Mouse (Mus musculus) myocyte (in vitro differentiated cells): ENCODE measurements at regions not wholly inside any gene's neighbourhood (a gene's known extent, or its start where the extent isn't known, plus 50 kb on each side); places are given as distances from the start of the nearest gene placed in this dataset.

Experiments used
- H3K27me3 ChIP-seq: one replicate; pipeline ENCODE4 v1.6.1; 2011; ENCODE audit not compliant: control insufficient read depth, insufficient read depth, insufficient read length
- H3K36me3 ChIP-seq: one replicate; pipeline ENCODE4 v1.6.1; 2011; ENCODE audit not compliant: control insufficient read depth, insufficient read depth
- H3K4me2 ChIP-seq: one replicate; pipeline ENCODE4 v1.6.1; 2011; ENCODE audit warnings: low read depth, control low read depth
- H3K4me3 ChIP-seq: one replicate; pipeline ENCODE4 v1.5.1; 2011; ENCODE audit warnings: mild to moderate bottlenecking, control low read depth, moderate library complexity
- H3K79me2 ChIP-seq: one replicate; pipeline ENCODE4 v1.6.1; 2011; ENCODE audit not compliant: control insufficient read depth, insufficient read depth
- H3ac ChIP-seq: one replicate; pipeline ENCODE4 v1.6.1; 2011; ENCODE audit not compliant: control insufficient read depth, insufficient read length
- CEBPB ChIP-seq: IDR thresholded peaks from 2 replicates; pipeline ENCODE4 v1.6.1; 2011; ENCODE audit warnings: mild to moderate bottlenecking, moderate library complexity; ENCODE audit not compliant: poor library complexity, insufficient read depth, severe bottlenecking
- E2F4 ChIP-seq: IDR thresholded peaks from one replicate; pipeline ENCODE4 v1.6.1; 2011; ENCODE audit warnings: mild to moderate bottlenecking, control low read depth, moderate library complexity; ENCODE audit not compliant: insufficient read depth
- MAX ChIP-seq: IDR thresholded peaks from one replicate; pipeline ENCODE4 v1.6.1; 2011; ENCODE audit warnings: low read depth, mild to moderate bottlenecking, control low read depth
- MYOD1 ChIP-seq, 3 experiments: IDR thresholded peaks; one replicate each; pipeline ENCODE4 v1.6.1; 2011; ENCODE audit warnings: control low read depth in 2 of 3, low read depth in 2 of 3, mild to moderate bottlenecking in 2 of 3, moderate library complexity in 1 of 3; ENCODE audit not compliant: insufficient read length in 2 of 3, control insufficient read depth in 1 of 3
- MYOG ChIP-seq, 3 experiments: IDR thresholded peaks; one replicate each; pipeline ENCODE4 v1.6.1; 2011; ENCODE audit warnings: control low read depth in 2 of 3, low read depth in 2 of 3, mild to moderate bottlenecking in 2 of 3; ENCODE audit not compliant: insufficient read length in 2 of 3, control insufficient read depth in 1 of 3, insufficient read depth in 1 of 3
- POLR2A ChIP-seq: IDR thresholded peaks from one replicate; pipeline ENCODE4 v1.6.1; 2011; ENCODE audit warnings: low read depth, mild to moderate bottlenecking, control low read depth, moderate library complexity; ENCODE audit not compliant: insufficient read length
- POLR2AphosphoS2 ChIP-seq: IDR thresholded peaks from one replicate; pipeline ENCODE4 v1.6.1; 2011; ENCODE audit warnings: low read depth, control low read depth; ENCODE audit not compliant: insufficient read length
- REST ChIP-seq: IDR thresholded peaks from one replicate; pipeline ENCODE4 v1.6.1; 2011; ENCODE audit warnings: mild to moderate bottlenecking, control low read depth, moderate library complexity; ENCODE audit not compliant: insufficient read depth, insufficient read length
- SRF ChIP-seq: IDR thresholded peaks from one replicate; pipeline ENCODE4 v1.6.1; 2011; ENCODE audit warnings: low read depth; ENCODE audit not compliant: control insufficient read depth, insufficient read length
- TCF12 ChIP-seq: IDR thresholded peaks from one replicate; pipeline ENCODE4 v1.6.1; 2011; ENCODE audit warnings: mild to moderate bottlenecking, control low read depth; ENCODE audit not compliant: poor library complexity, insufficient read depth, severe bottlenecking
- TCF3 ChIP-seq: IDR thresholded peaks from one replicate; pipeline ENCODE4 v1.6.1; 2011; ENCODE audit warnings: low read depth, control low read depth; ENCODE audit not compliant: insufficient read length
- USF1 ChIP-seq: IDR thresholded peaks from one replicate; pipeline ENCODE4 v1.6.1; 2011; ENCODE audit warnings: low read depth, mild to moderate bottlenecking, control low read depth, moderate library complexity

- Histone ChIP-seq H3K36me3 (no peaks in the 10 kb centered on the region), H3K4me2 (no peak overlapping the region), H3K4me3 (no peak overlapping the region), H3K27me3 (no peaks in the 10 kb centered on the region), H3K79me2 (no peaks in the 10 kb centered on the region), H3ac (no peak overlapping the region)
- TF ChIP-seq MYOG (IDR thresholded peaks at IDR 0.05; ENCODE audit: control insufficient read depth in 1 of 3, insufficient read depth in 1 of 3, insufficient read length in 2 of 3, low read depth in 2 of 3) (no peak), TCF12 (no peak), MYOD1 (IDR thresholded peaks at IDR 0.05; ENCODE audit: control insufficient read depth in 1 of 3, insufficient read length in 2 of 3, low read depth in 2 of 3) (no peak), TCF3 (no peak), POLR2AphosphoS2 (no peak)
Measured at GRCm38 (mm10) chr2:138640654-138641053, 384.3 kb downstream of the Btbd3 start.

GRCm38 (mm10) chr2:138641335-138641734 lies 385.0 kb downstream of the Btbd3 start:
- no peaks in the 10 kb centered on the region for H3K36me3 ChIP-seq
- no peak overlapping the region for H3ac ChIP-seq
- no peak overlapping the region for H3K4me3 ChIP-seq
- no peak overlapping the region for H3K4me2 ChIP-seq
- no peaks in the 10 kb centered on the region for H3K27me3 ChIP-seq
- TF ChIP-seq E2F4, result no peak
- no peak for TF ChIP-seq USF1
- TF ChIP-seq MYOG (IDR thresholded peaks at IDR 0.05; ENCODE audit: control insufficient read depth in 1 of 3, insufficient read depth in 1 of 3, insufficient read length in 2 of 3, low read depth in 2 of 3), result no peak
- TF ChIP-seq POLR2A, result no peak
- TF ChIP-seq SRF, result no peak
- no peak for TF ChIP-seq TCF12
- TF ChIP-seq POLR2AphosphoS2, result no peak
- TF ChIP-seq MAX, result no peak
- TF ChIP-seq CEBPB, result no peak
- TF ChIP-seq TCF3, result no peak
- TF ChIP-seq MYOD1 (IDR thresholded peaks at IDR 0.05; ENCODE audit: control insufficient read depth in 1 of 3, insufficient read length in 2 of 3, low read depth in 2 of 3), result no peak
- no peak for TF ChIP-seq REST
- no peaks in the 10 kb centered on the region for H3K79me2 ChIP-seq

DNA sequence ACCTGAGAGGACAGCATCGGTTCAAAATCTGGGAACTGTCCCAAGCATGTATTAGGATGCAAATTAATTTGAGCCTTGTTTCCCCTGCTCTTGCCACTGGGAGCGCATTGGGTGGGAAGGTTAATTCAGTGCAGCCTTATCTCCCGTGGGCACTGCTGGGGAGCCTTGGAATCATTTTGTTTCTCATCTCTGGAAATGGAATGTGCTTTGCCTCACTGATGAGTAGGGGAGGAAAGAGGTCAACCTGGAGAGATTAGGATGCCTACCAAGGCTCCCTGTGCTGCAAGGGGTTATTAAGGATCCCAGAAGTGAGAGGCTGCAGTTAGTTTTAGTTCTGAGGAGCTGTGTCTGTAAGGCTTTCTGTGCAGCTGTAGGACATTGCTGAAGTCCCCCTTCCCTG lies 392.3 kb downstream of the Btbd3 start:
- Histone ChIP-seq H3K36me3 (no peaks in the 10 kb centered on the region), H3K4me2 (no peak overlapping the region), H3K79me2 (no peaks in the 10 kb centered on the region), H3ac (no peak overlapping the region), H3K4me3 (no peak overlapping the region), H3K27me3 (no peaks in the 10 kb centered on the region)
- no peak for TF ChIP-seq E2F4
- TF ChIP-seq MYOG (IDR thresholded peaks at IDR 0.05; ENCODE audit: control insufficient read depth in 1 of 3, insufficient read depth in 1 of 3, insufficient read length in 2 of 3, low read depth in 2 of 3), result no peak
- TF ChIP-seq POLR2A, result no peak
- TF ChIP-seq REST, result no peak
- TF ChIP-seq SRF, result no peak
- no peak for TF ChIP-seq MAX

GRCm38 (mm10) chr2:138659376-138659775 lies 403.0 kb downstream of the Btbd3 start:
- TF ChIP-seq MAX, result no peak
- TF ChIP-seq MYOG (IDR thresholded peaks at IDR 0.05; ENCODE audit: control insufficient read depth in 1 of 3, insufficient read depth in 1 of 3, insufficient read length in 2 of 3, low read depth in 2 of 3), result no peak
- no peak for TF ChIP-seq POLR2AphosphoS2
- no peak for TF ChIP-seq REST
- no peak for TF ChIP-seq E2F4
- TF ChIP-seq TCF3, result no peak
- TF ChIP-seq SRF, result no peak
- TF ChIP-seq MYOD1 (IDR thresholded peaks at IDR 0.05; ENCODE audit: control insufficient read depth in 1 of 3, insufficient read length in 2 of 3, low read depth in 2 of 3), result no peak
- TF ChIP-seq TCF12, result no peak
- no peak for TF ChIP-seq CEBPB
- TF ChIP-seq POLR2A, result no peak
- H3K27me3 ChIP-seq, result no peaks in the 10 kb centered on the region
- H3K4me3 ChIP-seq, result no peak overlapping the region
- H3K36me3 ChIP-seq, result no peaks in the 10 kb centered on the region
- H3K4me2 ChIP-seq, result no peak overlapping the region
- H3K79me2 ChIP-seq, result no peaks in the 10 kb centered on the region
- H3ac ChIP-seq, result no peak overlapping the region

GRCm38 (mm10) chr2:138670307-138670706 lies 413.9 kb downstream of the Btbd3 start:
- no peak overlapping the region for H3K4me2 ChIP-seq
- no peak overlapping the region for H3ac ChIP-seq
- H3K4me3 ChIP-seq, result no peak overlapping the region
- TF ChIP-seq MYOD1 (IDR thresholded peaks at IDR 0.05; ENCODE audit: control insufficient read depth in 1 of 3, insufficient read length in 2 of 3, low read depth in 2 of 3) (no peak), E2F4 (no peak), TCF12 (no peak), TCF3 (no peak), CEBPB (no peak), MYOG (IDR thresholded peaks at IDR 0.05; ENCODE audit: control insufficient read depth in 1 of 3, insufficient read depth in 1 of 3, insufficient read length in 2 of 3, low read depth in 2 of 3) (no peak), MAX (no peak), POLR2A (no peak)
- no peaks in the 10 kb centered on the region for H3K27me3 ChIP-seq
- H3K36me3 ChIP-seq, result no peaks in the 10 kb centered on the region
- H3K79me2 ChIP-seq, result no peaks in the 10 kb centered on the region
